Mouse (Mus musculus) forebrain, embryonic 15.5 days (tissue): ENCODE results near the gene Ypel2. TPM values are rescaled to one million over a fixed set of nuclear protein-coding genes. Genes with fewer than 3 reads are reported as not detected.

Experiments
- ATAC-seq: fragments of 200-750 bp; cut with Nextera tagmentation; replicated peaks from 2 replicates; pipeline ENCODE4 v1.8.0; 2017; ENCODE audit warnings: mild to moderate bottlenecking, moderate TSS enrichment, moderate library complexity
- H3K27ac ChIP-seq: fragments of 300-500 bp; sonication (generic); replicated peaks from 2 replicates; pipeline ENCODE4 v1.5.1; 2015; ENCODE audit warnings: mild to moderate bottlenecking, inconsistent platforms
- H3K27me3 ChIP-seq: fragments of 300-500 bp; sonication (generic); 2 replicates; pipeline ENCODE4 v1.6.1; 2015; ENCODE audit warnings: inconsistent platforms
- H3K36me3 ChIP-seq: fragments of 300-500 bp; sonication (generic); 2 replicates; pipeline ENCODE4 v1.6.1; 2015; ENCODE audit warnings: mild to moderate bottlenecking, inconsistent platforms
- H3K4me1 ChIP-seq: fragments of 300-500 bp; sonication (generic); 2 replicates; pipeline ENCODE4 v1.6.1; 2015; ENCODE audit warnings: inconsistent platforms
- H3K4me2 ChIP-seq: fragments of 300-500 bp; sonication (generic); replicated peaks from 2 replicates; pipeline ENCODE4 v1.6.1; 2015; ENCODE audit warnings: mild to moderate bottlenecking, inconsistent platforms
- H3K4me3 ChIP-seq: fragments of 300-500 bp; sonication (generic); 2 replicates; pipeline ENCODE4 v1.5.1; 2015; ENCODE audit warnings: mild to moderate bottlenecking, inconsistent platforms
- H3K9ac ChIP-seq: fragments of 300-500 bp; sonication (generic); replicated peaks from 2 replicates; pipeline ENCODE4 v1.6.1; 2015; ENCODE audit warnings: mild to moderate bottlenecking, inconsistent platforms
- H3K9me3 ChIP-seq: fragments of 300-500 bp; sonication (generic); 2 replicates; pipeline ENCODE4 v1.6.1; 2016; ENCODE audit warnings: inconsistent platforms
- WGBS: fragments of 180-500 bp; shearing (Covaris S2); methylation state at CpG from one replicate; pipeline ENCODE4 v1.1.7; 2015; ENCODE audit warnings: mixed read lengths; 5-methylcytosine and 5-hydroxymethylcytosine counted together
- polyA plus RNA-seq: library from polyadenylated mRNA; unstranded; fragments of >200 nt; fragmentation: Nextera tagmentation; extraction: Ambion mirVana; gene quantifications from 2 replicates; pipeline ENCODE4 v1.2.1, GENCODE M21; 2015

Ypel2 gene
- polyA plus RNA-seq, 1 experiment from 2014 or later: 8.3 TPM

DNA sequence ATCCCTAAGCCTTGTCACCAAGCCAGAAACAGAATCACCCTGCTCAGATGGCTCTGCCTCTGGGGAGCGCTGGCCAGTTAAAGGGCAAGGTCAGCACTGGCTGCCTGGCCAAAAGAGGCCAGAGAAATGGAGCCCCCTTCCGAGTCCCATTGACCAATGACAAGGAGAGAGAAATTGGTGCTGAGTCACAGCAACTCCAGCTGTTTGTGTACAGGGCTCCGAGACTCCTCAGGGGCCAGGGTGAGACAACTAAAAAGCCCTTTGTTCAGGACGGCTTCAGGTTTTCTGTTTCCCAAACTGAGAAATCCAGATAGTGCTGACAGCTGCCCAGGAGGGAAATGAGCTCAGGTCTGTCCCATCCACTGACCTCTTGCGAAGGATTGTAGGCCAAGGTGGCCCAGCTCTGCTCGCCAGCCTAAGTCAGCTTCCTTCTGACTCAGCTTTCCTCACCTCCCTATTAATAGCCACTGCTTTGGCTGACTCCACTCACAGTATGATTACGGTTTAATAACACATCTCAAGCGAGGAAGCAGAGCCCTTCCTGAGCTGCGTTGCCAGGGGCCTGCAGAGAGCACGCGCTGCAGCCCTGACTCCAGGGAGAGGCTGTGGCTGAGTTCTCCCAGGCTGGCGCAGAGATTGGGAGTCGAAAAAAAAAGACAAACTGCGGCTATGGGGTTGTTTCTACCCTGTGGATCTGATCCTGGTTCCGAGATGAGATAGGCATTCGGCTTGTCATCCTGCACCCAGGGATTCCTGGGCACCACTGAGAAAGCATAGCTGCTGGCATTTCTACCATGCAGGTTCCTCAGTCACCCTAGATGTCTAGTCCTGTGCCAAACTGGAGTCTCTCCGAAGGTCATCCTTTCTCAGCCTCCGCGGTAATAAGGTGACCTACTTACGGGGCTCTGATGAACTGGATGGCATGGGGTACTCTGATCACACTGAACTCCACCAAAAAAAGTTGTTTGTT lies 73.1 kb downstream of the Ypel2 start:
- Histone ChIP-seq H3K4me3 (no peak overlapping the region), H3K27me3 (no peaks in the 10 kb centered on the region), H3K36me3 (no peaks in the 10 kb centered on the region), H3K4me2 (no peak overlapping the region), H3K9ac (no peak overlapping the region), H3K4me1 (no peaks in the 10 kb centered on the region), H3K27ac (no peak overlapping the region), H3K9me3 (no peaks in the 10 kb centered on the region)
- no peak for ATAC-seq
- WGBS: 67% methylated on average over 20 of the region's 20 CpGs

DNA sequence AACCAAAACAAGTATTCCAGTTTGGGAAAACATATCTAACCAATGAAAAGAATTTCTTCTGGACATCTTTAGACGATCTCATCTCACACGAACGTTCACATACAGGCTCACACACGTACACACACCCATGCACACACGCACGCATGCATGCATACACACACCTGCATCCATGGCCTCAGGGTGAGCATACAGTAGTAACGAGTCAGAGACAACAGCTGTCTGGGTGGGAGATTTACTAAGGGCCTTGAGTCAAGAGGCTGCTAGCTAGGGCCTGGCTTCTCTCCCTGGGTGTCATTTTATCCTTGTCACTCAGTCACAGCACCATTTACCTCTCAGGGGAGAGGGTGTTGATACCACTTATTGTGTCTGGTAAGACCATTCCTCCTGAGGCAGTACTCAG lies 74.0 kb downstream of the Ypel2 start:
- Histone ChIP-seq H3K9ac (no peak overlapping the region), H3K4me1 (no peaks in the 10 kb centered on the region), H3K27ac (no peak overlapping the region), H3K4me3 (no peak overlapping the region), H3K4me2 (no peak overlapping the region), H3K9me3 (no peaks in the 10 kb centered on the region), H3K36me3 (no peaks in the 10 kb centered on the region), H3K27me3 (no peaks in the 10 kb centered on the region)
- ATAC-seq: no peak
- WGBS: 88% methylated on average over 7 of the region's 7 CpGs

DNA sequence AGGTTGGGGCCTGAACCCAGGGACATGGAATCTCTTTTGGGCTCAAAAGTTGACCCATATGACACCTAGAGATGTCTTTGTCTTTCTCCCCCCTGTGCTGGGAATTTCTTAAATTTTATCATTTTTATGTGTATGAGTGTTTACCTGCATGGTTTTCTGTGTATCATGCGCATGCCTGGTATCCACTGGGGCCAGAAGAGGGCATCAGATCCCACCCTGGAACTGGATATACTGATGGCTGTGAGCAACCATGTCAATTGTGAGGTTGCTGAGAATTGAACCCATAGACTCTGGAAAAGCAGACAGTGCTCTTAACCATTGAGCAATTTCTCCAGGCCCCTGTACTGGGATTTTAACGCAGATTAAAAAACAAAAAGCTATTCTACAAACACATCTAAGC lies 76.0 kb downstream of the Ypel2 start:
- Histone ChIP-seq H3K9ac (no peak overlapping the region), H3K27me3 (no peaks in the 10 kb centered on the region), H3K9me3 (no peaks in the 10 kb centered on the region), H3K4me2 (no peak overlapping the region), H3K27ac (no peak overlapping the region), H3K36me3 (no peaks in the 10 kb centered on the region), H3K4me3 (no peak overlapping the region), H3K4me1 (no peaks in the 10 kb centered on the region)
- no peak for ATAC-seq
- 96% methylated on average over 2 of the region's 2 CpGs for WGBS

DNA sequence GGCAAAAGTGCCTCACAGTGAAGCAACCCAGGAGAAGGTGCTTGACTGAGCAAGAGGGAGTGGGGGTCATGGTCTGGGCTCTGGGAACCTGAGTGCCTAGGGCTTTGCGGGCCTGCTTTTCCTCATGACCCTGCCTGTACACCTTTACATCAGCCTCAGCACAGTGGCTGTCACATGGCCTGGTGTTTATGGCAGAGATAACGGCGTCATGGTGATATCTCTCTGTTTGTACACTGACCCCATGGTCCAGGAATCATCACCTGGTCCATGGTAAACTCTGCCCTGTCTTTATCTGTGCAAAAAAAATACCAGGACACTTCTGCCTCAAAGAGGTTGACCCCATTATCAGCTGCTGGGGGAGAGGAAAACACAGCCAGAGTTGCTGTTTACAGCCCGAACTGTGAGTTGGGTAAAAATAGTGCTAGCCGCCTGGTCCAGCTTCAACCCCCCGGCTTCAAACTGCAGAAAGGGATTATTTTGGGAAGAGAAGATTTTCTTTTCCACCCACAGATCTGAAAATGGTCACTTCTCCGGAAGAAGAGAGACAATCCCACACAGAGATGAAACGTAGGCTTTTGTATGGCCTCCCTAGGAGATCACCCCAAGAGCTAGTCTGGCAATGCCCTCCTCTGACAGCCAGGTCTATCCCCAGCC lies 76.8 kb downstream of the Ypel2 start:
- no peak overlapping the region for H3K4me2 ChIP-seq
- no peaks in the 10 kb centered on the region for H3K4me1 ChIP-seq
- H3K36me3 ChIP-seq: no peaks in the 10 kb centered on the region
- no peak overlapping the region for H3K9ac ChIP-seq
- ATAC-seq: no peak
- H3K27me3 ChIP-seq: no peaks in the 10 kb centered on the region
- no peak overlapping the region for H3K27ac ChIP-seq
- WGBS: 83% methylated on average over 8 of the region's 8 CpGs
- H3K4me3 ChIP-seq: no peak overlapping the region
- H3K9me3 ChIP-seq: no peaks in the 10 kb centered on the region

DNA sequence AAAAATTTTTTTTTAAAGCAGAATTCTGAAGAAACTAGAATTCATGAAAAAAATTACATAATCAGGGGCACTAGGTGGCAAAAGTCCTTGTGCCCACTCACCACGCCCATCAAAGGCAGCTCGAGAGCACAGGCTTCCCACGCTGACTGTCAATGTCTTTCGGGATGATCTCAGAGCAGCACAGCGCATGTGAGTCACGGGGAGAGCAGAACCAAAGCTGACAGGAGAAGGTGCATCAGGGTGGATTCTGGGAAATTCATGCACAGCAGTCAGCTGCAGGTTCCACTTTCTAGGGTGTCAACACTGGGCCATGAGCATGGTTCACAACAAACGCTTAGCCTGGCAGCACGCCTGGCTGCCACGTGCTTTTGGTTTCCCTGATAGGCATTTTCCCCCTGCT lies 79.2 kb downstream of the Ypel2 start:
- H3K27ac ChIP-seq: no peak overlapping the region
- no peak for ATAC-seq
- H3K9me3 ChIP-seq: no peaks in the 10 kb centered on the region
- no peak overlapping the region for H3K4me2 ChIP-seq
- no peaks in the 10 kb centered on the region for H3K4me1 ChIP-seq
- WGBS: 78% methylated on average over 9 of the region's 9 CpGs
- H3K27me3 ChIP-seq: no peaks in the 10 kb centered on the region
- no peaks in the 10 kb centered on the region for H3K36me3 ChIP-seq
- H3K4me3 ChIP-seq: no peak overlapping the region
- H3K9ac ChIP-seq: no peak overlapping the region

DNA sequence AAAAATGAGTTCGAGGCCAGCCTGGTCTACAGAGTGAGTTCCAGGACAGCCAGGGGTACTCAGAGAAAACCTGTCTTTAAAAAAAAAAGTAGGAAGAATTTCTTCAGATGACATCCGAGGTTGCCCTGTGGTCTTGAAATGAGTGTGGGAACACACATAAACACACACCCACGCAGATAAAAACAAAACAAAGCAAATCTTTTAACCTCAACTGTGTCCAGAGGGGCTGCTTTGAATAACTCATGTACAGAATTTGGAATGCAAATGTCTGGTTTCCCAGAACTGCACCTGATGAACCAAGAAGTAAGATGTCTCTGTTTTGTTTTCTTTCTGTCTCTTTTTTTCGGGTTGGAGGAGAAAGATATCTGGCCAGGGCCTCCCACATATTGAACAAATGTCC lies 83.3 kb downstream of the Ypel2 start:
- H3K4me2 ChIP-seq: no peak overlapping the region
- no peak overlapping the region for H3K9ac ChIP-seq
- H3K9me3 ChIP-seq: no peaks in the 10 kb centered on the region
- WGBS: 85% methylated on average over 4 of the region's 4 CpGs
- H3K4me1 ChIP-seq: no peaks in the 10 kb centered on the region
- ATAC-seq: no peak
- H3K36me3 ChIP-seq: no peaks in the 10 kb centered on the region
- no peaks in the 10 kb centered on the region for H3K27me3 ChIP-seq
- no peak overlapping the region for H3K4me3 ChIP-seq
- H3K27ac ChIP-seq: no peak overlapping the region

DNA sequence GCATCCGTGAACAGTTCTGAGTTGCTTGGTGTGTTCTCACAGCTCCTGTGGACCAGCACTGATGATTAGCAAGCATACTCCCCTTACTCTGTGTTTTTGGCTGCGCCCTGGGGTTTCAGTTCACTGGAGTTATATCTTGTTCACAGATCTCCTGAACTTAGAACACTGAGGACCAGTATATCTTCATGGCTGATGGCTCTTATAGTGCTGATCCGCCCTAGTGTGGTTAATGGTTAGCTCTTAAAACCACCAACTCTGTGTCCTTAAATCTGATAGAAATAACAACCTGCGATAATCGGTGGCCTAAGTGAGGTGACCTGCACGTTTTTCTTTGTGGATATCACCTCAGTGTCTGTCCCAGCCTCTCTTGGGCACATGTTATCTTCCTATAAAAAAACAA lies 84.5 kb downstream of the Ypel2 start:
- WGBS: 85% methylated on average over 6 of the region's 6 CpGs
- no peaks in the 10 kb centered on the region for H3K27me3 ChIP-seq
- ATAC-seq: no peak

DNA sequence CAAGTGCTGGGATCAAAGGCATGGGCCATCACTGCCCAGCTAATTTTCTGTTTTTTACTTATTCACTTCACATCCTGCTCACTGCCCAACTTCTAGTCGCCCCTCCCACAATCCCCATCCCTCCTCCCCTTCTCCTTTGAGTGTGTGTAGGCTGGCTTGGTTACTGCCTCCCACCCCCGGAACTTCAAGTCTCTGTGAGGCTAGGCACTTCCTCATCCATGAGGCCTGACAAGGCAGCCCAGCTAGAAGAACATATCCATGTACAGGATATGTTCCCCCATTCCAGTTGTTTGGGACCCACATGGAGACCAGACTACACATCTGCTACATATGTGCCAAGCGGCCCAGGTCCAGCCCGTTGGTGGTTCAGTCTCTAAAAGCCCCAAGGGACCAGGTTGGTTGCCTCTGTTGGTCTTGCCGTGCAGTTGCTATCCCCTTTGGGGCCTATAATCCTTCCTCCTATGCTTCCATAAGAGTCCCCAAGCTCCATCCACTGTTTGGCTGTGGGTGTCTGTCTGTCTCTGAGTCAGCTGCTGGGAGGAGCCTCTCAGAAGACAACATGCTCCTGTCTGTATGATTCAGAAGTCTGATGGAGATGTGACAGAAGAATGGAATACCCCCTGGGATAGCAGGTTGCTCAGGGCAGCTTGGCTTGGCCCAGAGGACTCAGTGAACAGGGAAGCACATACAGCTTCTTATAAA lies 85.5 kb downstream of the Ypel2 start:
- 80% methylated on average over 5 of the region's 5 CpGs for WGBS
- H3K9me3 ChIP-seq: no peaks in the 10 kb centered on the region
- H3K4me2 ChIP-seq: no peak overlapping the region
- no peak for ATAC-seq
- H3K4me1 ChIP-seq: no peaks in the 10 kb centered on the region
- no peak overlapping the region for H3K9ac ChIP-seq
- no peak overlapping the region for H3K27ac ChIP-seq
- no peaks in the 10 kb centered on the region for H3K36me3 ChIP-seq
- no peak overlapping the region for H3K4me3 ChIP-seq
- H3K27me3 ChIP-seq: no peaks in the 10 kb centered on the region

More for the DNA sequence above, 84.5 kb downstream of the Ypel2 start:
- no peak overlapping the region for H3K27ac ChIP-seq
- no peak overlapping the region for H3K4me2 ChIP-seq
- no peaks in the 10 kb centered on the region for H3K9me3 ChIP-seq
- H3K9ac ChIP-seq: no peak overlapping the region
- no peaks in the 10 kb centered on the region for H3K4me1 ChIP-seq
- no peak overlapping the region for H3K4me3 ChIP-seq
- no peaks in the 10 kb centered on the region for H3K36me3 ChIP-seq

DNA sequence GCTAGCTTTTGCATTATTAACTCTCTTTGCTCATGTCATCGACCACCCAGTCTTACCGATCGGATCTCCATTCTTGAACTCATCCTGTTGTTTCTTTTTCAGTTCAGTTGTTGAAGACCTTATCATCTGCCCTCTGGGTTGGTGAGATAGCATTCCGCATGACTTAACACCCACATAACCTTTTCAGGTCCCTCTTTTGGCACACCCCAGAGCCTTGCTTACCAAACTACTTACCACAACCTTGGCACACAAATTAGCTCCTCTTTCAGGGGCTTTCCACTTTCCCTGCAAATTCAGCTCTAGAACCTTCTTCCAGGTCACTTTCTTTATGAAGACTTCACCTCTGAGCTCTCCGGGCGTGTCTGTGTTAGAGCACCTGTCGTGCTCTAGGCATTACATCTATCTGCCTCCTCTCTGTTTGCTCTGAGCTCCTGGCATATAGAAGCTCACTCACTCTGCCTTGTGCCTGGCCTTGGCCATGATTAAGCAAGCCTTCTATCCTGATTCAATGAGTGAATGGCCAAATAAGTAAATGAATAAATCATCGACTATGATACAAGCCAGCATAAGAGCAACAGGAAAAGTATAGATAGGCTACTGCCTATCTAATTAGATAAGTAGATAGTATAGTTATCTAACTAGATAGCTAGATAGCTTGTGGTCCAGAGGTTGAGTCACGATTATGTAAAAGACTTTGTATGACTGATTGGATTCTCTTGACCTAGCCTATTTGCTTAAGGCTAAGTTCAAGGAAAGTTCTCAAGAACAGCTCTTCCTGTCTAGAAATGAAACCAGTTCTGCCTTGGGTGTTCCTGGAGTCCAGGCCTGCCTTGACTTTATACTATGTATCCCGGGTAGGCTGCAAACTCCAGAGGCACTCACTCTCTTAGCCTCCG lies 86.5 kb downstream of the Ypel2 start:
- no peak overlapping the region for H3K4me2 ChIP-seq
- H3K36me3 ChIP-seq: no peaks in the 10 kb centered on the region
- H3K4me3 ChIP-seq: no peak overlapping the region
- H3K4me1 ChIP-seq: no peaks in the 10 kb centered on the region
- H3K27ac ChIP-seq: no peak overlapping the region
- no peaks in the 10 kb centered on the region for H3K27me3 ChIP-seq
- no peak for ATAC-seq
- H3K9ac ChIP-seq: no peak overlapping the region
- no peaks in the 10 kb centered on the region for H3K9me3 ChIP-seq
- WGBS: 94% methylated on average over 11 of the region's 11 CpGs

DNA sequence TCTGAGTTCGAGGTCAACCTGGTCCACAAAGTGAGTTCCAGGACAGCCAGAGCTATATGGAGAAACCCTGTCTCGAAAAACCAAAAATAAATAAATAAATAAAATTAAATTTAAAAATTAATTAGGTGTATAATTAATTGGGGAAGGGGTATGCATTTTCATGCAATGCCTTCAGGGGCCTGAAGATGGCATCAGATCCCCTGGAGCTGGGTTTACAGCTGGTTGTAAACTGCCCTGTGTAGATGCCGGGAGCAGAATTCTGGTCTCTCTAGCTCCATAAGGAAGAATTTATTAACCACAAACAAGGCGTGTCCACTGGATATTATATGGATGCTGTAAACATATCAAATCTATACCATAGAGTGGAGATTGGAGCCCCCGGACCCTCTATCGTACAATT lies 87.2 kb downstream of the Ypel2 start:
- Histone ChIP-seq H3K9me3 (no peaks in the 10 kb centered on the region), H3K4me1 (no peaks in the 10 kb centered on the region), H3K4me2 (no peak overlapping the region), H3K4me3 (no peak overlapping the region), H3K27me3 (no peaks in the 10 kb centered on the region), H3K27ac (no peak overlapping the region), H3K9ac (no peak overlapping the region), H3K36me3 (no peaks in the 10 kb centered on the region)
- 88% methylated on average over 6 of the region's 6 CpGs for WGBS
- ATAC-seq: no peak

DNA sequence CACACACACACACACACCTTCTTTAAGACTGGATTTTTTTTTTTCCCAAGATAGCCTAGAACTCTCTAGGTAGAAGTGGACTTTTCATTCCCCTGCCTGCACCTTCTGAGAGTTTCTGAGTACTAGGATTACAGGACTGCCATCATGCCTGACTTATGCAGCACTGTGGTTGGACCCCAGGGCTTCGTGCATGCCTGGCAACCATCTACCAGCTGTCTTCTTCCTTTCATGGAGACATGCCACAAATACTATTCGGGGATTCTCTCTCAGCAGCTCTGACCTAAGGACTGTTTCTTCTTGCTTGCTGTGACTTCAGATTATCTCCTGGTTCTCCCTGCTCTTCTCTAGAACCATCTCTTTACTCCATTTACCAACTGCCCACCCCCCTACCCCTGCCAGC lies 88.2 kb downstream of the Ypel2 start:
- 85% methylated on average over 2 of the region's 2 CpGs for WGBS
- Histone ChIP-seq H3K4me2 (no peak overlapping the region), H3K27me3 (no peaks in the 10 kb centered on the region), H3K27ac (no peak overlapping the region), H3K4me1 (no peaks in the 10 kb centered on the region), H3K4me3 (no peak overlapping the region), H3K9ac (no peak overlapping the region), H3K36me3 (no peaks in the 10 kb centered on the region), H3K9me3 (no peaks in the 10 kb centered on the region)
- no peak for ATAC-seq
